Mouse (Mus musculus) left cerebral cortex, postnatal 36 days (tissue): Measurements from ENCODE around the gene Gipc2. TPM values are rescaled to one million over a fixed set of nuclear protein-coding genes. Genes with fewer than 3 reads are reported as not detected.
"Not testable (repeated sequence)": the region's sequence is repeated elsewhere in the genome, so short reads cannot be mapped to it uniquely, and the experiment has no call there.

ENCODE experiments used
- DNase-seq, 2 experiments: peaks; one replicate each; pipeline ENCODE4 v3.0.0; 2021 to 2022; ENCODE audit warnings: low spot score in 2 of 2, mixed read lengths in 1 of 2
- intact Hi-C: fragments of 180-260 bp; cut with DNase I; formaldehyde crosslinking; loops from one replicate; pipeline ENCODE4 v1.15.1; 2025
- total RNA-seq, 2 experiments: library from RNA; stranded (reverse); gene quantifications; 2 replicates each; pipeline ENCODE4 v1.2.3; 2021

The Gipc2 gene
- total RNA-seq, 2 experiments from 2014 or later = 3.8 to 7.9 TPM

- intact Hi-C loops, DNase-seq: not testable (repeated sequence)
Observed at GRCm38 (mm10) chr3:152129426-152129825, 36.6 kb downstream of the Gipc2 start.

- intact Hi-C loops = no loop called here
- no peak for DNase-seq
Observed at GRCm38 (mm10) chr3:152128631-152129030, 37.4 kb downstream of the Gipc2 start.

GRCm38 (mm10) chr3:152127144-152127543, 38.9 kb downstream of the Gipc2 start:
- intact Hi-C loops = no loop called here
- no peak for DNase-seq

GRCm38 (mm10) chr3:152122720-152123119, 43.3 kb downstream of the Gipc2 start:
- no peak for DNase-seq
- intact Hi-C loops = no loop called here

GRCm38 (mm10) chr3:152122101-152122500, 43.9 kb downstream of the Gipc2 start:
- DNase-seq = no peak
- intact Hi-C loops = no loop called here

- DNase-seq = no peak
- intact Hi-C loops = no loop called here
Observed at GRCm38 (mm10) chr3:152121169-152122009, 44.6 kb downstream of the Gipc2 start.

- DNase-seq = no peak
- intact Hi-C loops = loop anchor here (10.0 kb wide), 1 partner anchor 185 kb away; no protein-coding TSS in a partner anchor
Observed at GRCm38 (mm10) chr3:152119987-152120386, 46.0 kb downstream of the Gipc2 start.

GRCm38 (mm10) chr3:152117941-152118340, 48.1 kb downstream of the Gipc2 start:
- no peak for DNase-seq
- intact Hi-C loops = loop anchor here (10.0 kb wide), 1 partner anchor 187 kb away; no protein-coding TSS in a partner anchor

GRCm38 (mm10) chr3:152116140-152116539, 49.9 kb downstream of the Gipc2 start:
- no peak for DNase-seq
- intact Hi-C loops = loop anchor here (10.0 kb wide), 1 partner anchor 189 kb away; no protein-coding TSS in a partner anchor

GRCm38 (mm10) chr3:152114786-152115185, 51.2 kb downstream of the Gipc2 start:
- intact Hi-C loops = loop anchor here (5.0 to 10.0 kb wide), 2 partner anchors 33 to 190 kb away; no protein-coding TSS in a partner anchor
- DNase-seq = no peak

- DNase-seq = no peak
- intact Hi-C loops = loop anchor here (5.0 to 10.0 kb wide), 2 partner anchors 33 to 191 kb away; no protein-coding TSS in a partner anchor
Observed at GRCm38 (mm10) chr3:152114222-152114621, 51.8 kb downstream of the Gipc2 start.

GRCm38 (mm10) chr3:152113496-152113895, 52.5 kb downstream of the Gipc2 start:
- intact Hi-C loops = loop anchor here (5.0 to 10.0 kb wide), 2 partner anchors 34 to 191 kb away; no protein-coding TSS in a partner anchor
- DNase-seq = no peak

GRCm38 (mm10) chr3:152112664-152113063, 53.4 kb downstream of the Gipc2 start:
- intact Hi-C loops = loop anchor here (5.0 to 10.0 kb wide), 2 partner anchors 35 to 192 kb away; no protein-coding TSS in a partner anchor
- no peak for DNase-seq

- intact Hi-C loops = loop anchor here (2.0 to 10.0 kb wide), 3 partner anchors 36 to 193 kb away; partner anchors contain the start of genes Dnajb4 and Fubp1
- DNase-seq = no peak
Observed at GRCm38 (mm10) chr3:152111482-152111881, 54.5 kb downstream of the Gipc2 start.

- DNase-seq = peak; percentile 75 to 80
- intact Hi-C loops = loop anchor here (2.0 to 10.0 kb wide), 3 partner anchors 36 to 194 kb away; partner anchors contain the start of genes Dnajb4 and Fubp1
Observed at GRCm38 (mm10) chr3:152111081-152111480, 54.9 kb downstream of the Gipc2 start.

- intact Hi-C loops = loop anchor here (5.0 kb wide), 1 partner anchor 83 kb away; no protein-coding TSS in a partner anchor
- no peak for DNase-seq
Observed at GRCm38 (mm10) chr3:152109260-152109587, 56.8 kb downstream of the Gipc2 start.

- intact Hi-C loops = loop anchor here (5.0 kb wide), 1 partner anchor 84 kb away; no protein-coding TSS in a partner anchor
- no peak for DNase-seq
Observed at GRCm38 (mm10) chr3:152108560-152109259, 57.3 kb downstream of the Gipc2 start.

- DNase-seq = no peak
- intact Hi-C loops = loop anchor here (5.0 kb wide), 1 partner anchor 84 kb away; no protein-coding TSS in a partner anchor
Observed at GRCm38 (mm10) chr3:152108003-152108395, 58.0 kb downstream of the Gipc2 start.

GRCm38 (mm10) chr3:152107149-152108002, 58.7 kb downstream of the Gipc2 start:
- intact Hi-C loops = loop anchor here (5.0 kb wide), 1 partner anchor 85 kb away; no protein-coding TSS in a partner anchor
- no peak for DNase-seq
